Mouse (Mus musculus) bone marrow, adult 2 months (tissue): Measurements from ENCODE around the gene Tmem107.

ENCODE experiments used
- CTCF ChIP-seq: fragments of 200-500 bp; IDR thresholded peaks from 2 replicates; pipeline ENCODE4 v1.5.1; 2011; ENCODE audit warnings: low read length, control low read depth; ENCODE audit not compliant: control insufficient read depth, insufficient read depth
- POLR2A ChIP-seq: fragments of 200-500 bp; IDR thresholded peaks from 2 replicates; pipeline ENCODE4 v1.6.1; 2011; ENCODE audit warnings: low read depth, mild to moderate bottlenecking, control low read depth, low read length, borderline replicate concordance; ENCODE audit not compliant: control insufficient read depth

- TF ChIP-seq CTCF (no peak), POLR2A (no peak)
Observed at GRCm38 (mm10) chr11:69104487-69104886, 33.9 kb downstream of the Tmem107 start.
